Mouse (Mus musculus): Measurements from ENCODE around the gene Trim23.

GRCm38 (mm10) chr13:104132561-104132960, 46.0 kb upstream of the Trim23 start:
- TF ChIP-seq CTCF (conservative IDR thresholded peaks at IDR 0.05; ENCODE audit: insufficient read depth, insufficient read length, low read depth, low read length) (no peak), POLR2A (IDR thresholded peaks at IDR 0.05; ENCODE audit: low read depth, low read length) (no peak)
